Mouse (Mus musculus) erythroblast, embryonic 14.5 days (primary cell): ENCODE results near the gene Pxylp1.

Experiments used
- GATA1 ChIP-seq: IDR thresholded peaks from 2 replicates; pipeline ENCODE4 v1.6.1; 2012; ENCODE audit warnings: low read length, inconsistent platforms, mixed read lengths
- TAL1 ChIP-seq: IDR thresholded peaks from 3 replicates; pipeline ENCODE4 v1.6.1; 2012; ENCODE audit warnings: low read length, inconsistent platforms, mixed read lengths

DNA sequence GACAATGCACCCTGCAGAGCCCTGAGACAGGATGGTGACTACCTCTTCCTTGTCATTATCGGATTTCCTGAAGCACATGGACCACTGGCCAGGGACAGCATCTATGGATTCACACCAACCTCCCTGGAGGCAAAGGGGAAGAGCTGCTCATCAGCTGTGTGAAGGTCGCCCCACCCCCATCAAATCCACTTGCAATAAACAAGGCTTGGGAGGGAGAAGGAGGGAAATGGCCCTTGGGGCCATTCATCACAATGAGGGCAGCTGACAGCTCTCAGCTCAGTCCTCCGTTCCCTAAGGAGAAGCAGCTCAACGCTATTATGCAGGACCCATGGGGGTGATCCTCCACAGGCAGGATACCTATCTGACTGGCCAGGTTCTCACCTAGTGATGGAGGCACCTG, 14.0 kb downstream of the Pxylp1 start:
- TF ChIP-seq TAL1 (no peak), GATA1 (no peak)
